Mouse (Mus musculus): ENCODE measurements at regions not wholly inside any gene's neighbourhood (a gene's known extent, or its start where the extent isn't known, plus 50 kb on each side); places are given as distances from the start of the nearest gene placed in this dataset.

- H3K9ac ChIP-seq = no peak overlapping the region
These were observed 139.5 kb upstream of the A530016L24Rik start for GRCm38 (mm10) chr12:112349676-112350318.

GRCm38 (mm10) chr12:112350733-112351132, 138.5 kb upstream of the A530016L24Rik start:
- 19% methylated on average over 9 of the region's 9 CpGs for WGBS
- no peak for ATAC-seq (replicated peaks; ENCODE audit: insufficient number of reproducible peaks, insufficient read depth, low FRiP score, low read depth)
- Histone ChIP-seq H3K9me3 (replicated peaks) (no peaks in the 10 kb centered on the region), H3K27me3 (no peaks in the 10 kb centered on the region; the same call in 1 of the 2 replicates), H3K36me3 (no peaks in the 10 kb centered on the region), H3K27ac (no peak overlapping the region), H3K4me1 (replicated peaks) (peaks cover 26% of the 10 kb centered on the region), H3K4me3 (no peak overlapping the region), H3K9ac (no peak overlapping the region), H3K4me2 (peak overlapping the region; percentile 34; the same call in 1 of the 2 replicates)

More at GRCm38 (mm10) chr12:112349676-112350318, 139.5 kb upstream of the A530016L24Rik start:
- Histone ChIP-seq H3K27ac (peak overlapping the region; percentile 36; the same call in 1 of the 2 replicates), H3K9me3 (replicated peaks) (no peaks in the 10 kb centered on the region), H3K36me3 (no peaks in the 10 kb centered on the region), H3K4me1 (replicated peaks) (peaks cover 34% of the 10 kb centered on the region), H3K4me2 (peak overlapping the region; percentile 34), H3K27me3 (no peaks in the 10 kb centered on the region; the same call in 1 of the 2 replicates), H3K4me3 (no peak overlapping the region)
- ATAC-seq (replicated peaks; ENCODE audit: insufficient number of reproducible peaks, insufficient read depth, low FRiP score, low read depth) = no peak
- WGBS = 27% methylated on average over 17 of the region's 17 CpGs

- H3K4me3 ChIP-seq = no peak overlapping the region
- no peak overlapping the region for H3K27ac ChIP-seq
- no peak overlapping the region for H3K9ac ChIP-seq
- H3K4me2 ChIP-seq = no peak overlapping the region
- H3K27me3 ChIP-seq = no peaks in the 10 kb centered on the region
- H3K36me3 ChIP-seq = no peaks in the 10 kb centered on the region
- ATAC-seq (replicated peaks; ENCODE audit: insufficient number of reproducible peaks, insufficient read depth, low FRiP score, low read depth) = no peak
- H3K9me3 ChIP-seq (replicated peaks) = no peaks in the 10 kb centered on the region; the same call in 1 of the 2 replicates
- H3K4me1 ChIP-seq (replicated peaks) = no peaks in the 10 kb centered on the region
- WGBS = 77% methylated on average over 3 of the region's 3 CpGs
These were observed 125.9 kb upstream of the A530016L24Rik start for GRCm38 (mm10) chr12:112363349-112363748.

GRCm38 (mm10) chr12:112367221-112367620, 122.0 kb upstream of the A530016L24Rik start:
- Histone ChIP-seq H3K36me3 (no peaks in the 10 kb centered on the region), H3K27ac (no peak overlapping the region), H3K9ac (no peak overlapping the region), H3K27me3 (no peaks in the 10 kb centered on the region), H3K4me2 (no peak overlapping the region), H3K4me1 (replicated peaks) (no peaks in the 10 kb centered on the region; the same call in 1 of the 2 replicates), H3K4me3 (no peak overlapping the region), H3K9me3 (replicated peaks) (no peaks in the 10 kb centered on the region; the same call in 1 of the 2 replicates)
- 83% methylated on average over 4 of the region's 4 CpGs for WGBS
- no peak for ATAC-seq (replicated peaks; ENCODE audit: insufficient number of reproducible peaks, insufficient read depth, low FRiP score, low read depth)

GRCm38 (mm10) chr12:112368112-112368511, 121.1 kb upstream of the A530016L24Rik start:
- Histone ChIP-seq H3K9ac (no peak overlapping the region), H3K4me1 (replicated peaks) (no peaks in the 10 kb centered on the region; the same call in 1 of the 2 replicates), H3K27ac (no peak overlapping the region), H3K27me3 (no peaks in the 10 kb centered on the region), H3K4me2 (no peak overlapping the region), H3K9me3 (replicated peaks) (no peaks in the 10 kb centered on the region; the same call in 1 of the 2 replicates), H3K4me3 (no peak overlapping the region), H3K36me3 (no peaks in the 10 kb centered on the region)
- WGBS = 70% methylated on average over 6 of the region's 6 CpGs
- ATAC-seq (replicated peaks; ENCODE audit: insufficient number of reproducible peaks, insufficient read depth, low FRiP score, low read depth) = no peak

DNA sequence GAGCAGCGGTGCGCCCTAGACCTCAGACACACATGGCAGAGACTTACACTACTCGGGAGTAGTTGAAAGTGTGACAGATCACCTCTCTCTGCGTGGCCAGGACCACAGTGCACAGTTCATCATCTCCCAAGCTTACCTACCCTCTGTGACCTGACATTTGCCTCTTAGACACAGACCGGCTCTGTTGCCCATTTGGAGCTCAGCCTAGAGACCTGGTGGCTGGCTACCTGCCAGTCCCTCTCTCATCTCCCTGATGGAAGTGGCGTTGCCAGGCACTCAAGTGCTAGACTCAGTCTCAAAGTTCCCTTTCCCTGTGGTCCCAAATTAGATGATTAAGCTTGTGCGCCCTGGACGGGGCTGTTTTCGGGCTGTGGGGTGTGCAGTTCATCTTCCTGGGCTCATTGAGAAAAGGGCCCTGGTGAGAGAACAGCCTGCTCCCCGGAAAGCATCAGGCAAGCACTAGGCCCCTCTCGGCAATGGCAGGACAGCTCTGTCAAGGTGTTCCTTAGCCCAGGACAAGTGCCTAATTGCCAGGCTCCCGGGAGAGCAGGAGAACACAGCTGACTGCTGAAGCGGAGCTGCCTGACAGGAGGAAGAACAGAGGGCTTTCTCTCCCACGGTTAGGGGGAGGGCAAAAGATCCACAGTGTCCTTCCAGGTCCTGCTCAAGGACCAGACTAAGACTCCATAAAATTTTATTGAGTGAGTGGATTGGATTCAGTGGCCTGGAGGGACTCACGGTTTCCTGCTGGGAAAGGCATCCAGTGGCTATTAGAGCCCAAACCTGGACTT, 119.5 kb upstream of the A530016L24Rik start:
- no peaks in the 10 kb centered on the region; the same call in 1 of the 2 replicates for H3K4me1 ChIP-seq (replicated peaks)
- H3K9me3 ChIP-seq (replicated peaks) = no peaks in the 10 kb centered on the region; the same call in 1 of the 2 replicates
- H3K27ac ChIP-seq = no peak overlapping the region
- no peak overlapping the region for H3K4me3 ChIP-seq
- H3K9ac ChIP-seq = no peak overlapping the region
- H3K27me3 ChIP-seq = no peaks in the 10 kb centered on the region
- no peak overlapping the region for H3K4me2 ChIP-seq
- no peaks in the 10 kb centered on the region for H3K36me3 ChIP-seq
- 56% methylated on average over 15 of the region's 15 CpGs for WGBS
- ATAC-seq (replicated peaks; ENCODE audit: insufficient number of reproducible peaks, insufficient read depth, low FRiP score, low read depth) = no peak

DNA sequence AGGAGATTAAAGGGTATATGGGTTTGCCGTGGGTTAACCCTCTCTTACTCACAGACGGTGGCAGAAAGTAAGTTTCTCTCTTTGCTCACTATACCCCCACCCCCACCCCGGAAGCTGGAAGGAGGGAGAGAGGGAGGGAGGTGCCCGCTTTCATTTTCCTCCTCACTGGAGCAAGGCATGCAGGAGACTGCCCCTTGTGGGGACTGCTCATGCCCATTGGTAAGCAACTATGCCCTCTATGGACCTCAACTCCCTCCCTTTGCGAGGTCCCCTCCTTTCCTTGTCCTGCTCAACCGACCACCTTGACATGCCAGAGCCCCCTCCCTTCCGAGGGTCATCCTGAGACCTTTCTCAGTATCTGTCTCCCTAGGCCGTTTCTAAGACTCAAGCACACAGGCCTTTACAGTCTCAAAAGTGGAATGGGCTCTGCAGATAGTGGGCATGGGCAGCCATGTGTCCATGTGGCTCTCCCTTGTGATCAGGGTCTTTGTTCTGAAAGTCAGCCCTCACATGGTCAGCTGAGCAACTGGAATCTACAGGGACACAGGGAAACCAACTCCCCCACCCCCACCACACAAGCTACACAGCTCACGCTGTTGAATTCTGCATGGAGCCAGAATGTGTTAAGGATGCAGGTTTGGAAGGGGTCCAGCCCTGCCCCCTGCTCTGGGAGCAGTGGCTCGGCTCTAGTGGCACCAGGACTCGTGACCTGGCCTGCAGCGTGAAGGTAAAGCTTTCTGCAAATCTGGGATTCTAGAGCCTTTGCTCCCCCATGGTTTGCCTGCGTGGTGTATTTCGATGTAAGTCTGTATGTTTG, 116.8 kb upstream of the A530016L24Rik start:
- Histone ChIP-seq H3K4me3 (no peak overlapping the region), H3K27me3 (no peaks in the 10 kb centered on the region), H3K27ac (no peak overlapping the region), H3K9me3 (replicated peaks) (no peaks in the 10 kb centered on the region), H3K4me2 (no peak overlapping the region), H3K4me1 (replicated peaks) (no peaks in the 10 kb centered on the region; the same call in 1 of the 2 replicates), H3K36me3 (no peaks in the 10 kb centered on the region), H3K9ac (no peak overlapping the region)
- ATAC-seq (replicated peaks; ENCODE audit: insufficient number of reproducible peaks, insufficient read depth, low FRiP score, low read depth) = no peak
- 73% methylated on average over 14 of the region's 14 CpGs for whole genome bisulfite sequencing

DNA sequence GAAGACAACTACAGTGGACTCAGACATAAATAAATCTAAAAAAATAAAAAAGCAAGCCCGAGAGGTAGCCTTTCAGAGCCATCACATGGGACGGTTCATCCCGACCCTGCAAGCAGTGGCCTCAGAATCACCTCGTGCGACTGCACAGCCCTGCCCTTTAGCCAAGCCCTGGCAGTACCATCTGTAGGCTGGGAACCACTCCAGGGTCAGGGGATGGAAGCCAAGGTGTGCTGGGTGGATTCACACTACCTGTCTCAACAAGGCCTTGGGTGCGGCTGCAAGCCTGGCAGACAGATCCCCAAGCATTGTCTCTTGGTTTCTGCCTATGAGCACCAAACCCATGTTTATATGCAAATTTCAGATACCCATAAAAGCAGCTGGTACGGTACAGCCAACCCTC, 115.3 kb upstream of the A530016L24Rik start:
- H3K36me3 ChIP-seq = no peaks in the 10 kb centered on the region
- H3K4me1 ChIP-seq (replicated peaks) = no peaks in the 10 kb centered on the region; the same call in 1 of the 2 replicates
- H3K27ac ChIP-seq = no peak overlapping the region
- ATAC-seq (replicated peaks; ENCODE audit: insufficient number of reproducible peaks, insufficient read depth, low FRiP score, low read depth) = no peak
- WGBS = 87% methylated on average over 7 of the region's 7 CpGs
- 0 out of 2 replicates have a peak, but pooled peaks cover 3% of the 10 kb centered on the region for H3K27me3 ChIP-seq
- no peak overlapping the region for H3K4me2 ChIP-seq
- no peak overlapping the region for H3K9ac ChIP-seq
- no peak overlapping the region for H3K4me3 ChIP-seq
- no peaks in the 10 kb centered on the region for H3K9me3 ChIP-seq (replicated peaks)

DNA sequence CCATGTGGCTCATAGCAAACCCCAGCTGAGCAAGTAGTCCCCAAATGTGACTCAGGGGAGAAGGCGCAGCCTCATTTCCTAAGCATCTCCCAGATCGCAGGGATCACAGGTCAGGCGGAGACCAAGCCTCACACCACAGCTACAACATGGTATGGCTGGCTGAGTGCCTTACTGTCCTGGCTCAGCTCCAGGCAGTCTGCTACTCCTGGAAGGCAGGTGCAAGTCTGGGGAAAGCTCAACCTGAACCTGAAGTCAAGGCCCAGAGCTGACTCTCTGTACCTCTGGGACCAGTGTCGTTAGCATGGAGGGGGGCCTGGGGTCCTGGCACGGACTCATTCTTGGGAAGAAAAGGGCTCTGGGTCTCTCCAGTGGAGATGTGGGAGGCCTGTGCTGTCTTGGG, 113.0 kb upstream of the A530016L24Rik start:
- Histone ChIP-seq H3K4me2 (no peak overlapping the region), H3K4me1 (replicated peaks) (no peaks in the 10 kb centered on the region), H3K27ac (no peak overlapping the region), H3K27me3 (0 out of 2 replicates have a peak, but pooled peaks cover 3% of the 10 kb centered on the region), H3K4me3 (no peak overlapping the region), H3K9ac (no peak overlapping the region), H3K9me3 (replicated peaks) (no peaks in the 10 kb centered on the region), H3K36me3 (no peaks in the 10 kb centered on the region)
- ATAC-seq (replicated peaks; ENCODE audit: insufficient number of reproducible peaks, insufficient read depth, low FRiP score, low read depth) = no peak
- 76% methylated on average over 5 of the region's 5 CpGs for WGBS

GRCm38 (mm10) chr12:112376701-112377100, 112.5 kb upstream of the A530016L24Rik start:
- H3K36me3 ChIP-seq = no peaks in the 10 kb centered on the region
- no peak overlapping the region for H3K4me2 ChIP-seq
- H3K27me3 ChIP-seq = 0 out of 2 replicates have a peak, but pooled peaks cover 3% of the 10 kb centered on the region
- H3K4me1 ChIP-seq (replicated peaks) = no peaks in the 10 kb centered on the region
- no peak overlapping the region for H3K9ac ChIP-seq
- H3K4me3 ChIP-seq = no peak overlapping the region
- H3K27ac ChIP-seq = no peak overlapping the region
- ATAC-seq (replicated peaks; ENCODE audit: insufficient number of reproducible peaks, insufficient read depth, low FRiP score, low read depth) = no peak
- 80% methylated on average over 8 of the region's 8 CpGs for WGBS
- H3K9me3 ChIP-seq (replicated peaks) = no peaks in the 10 kb centered on the region

Data from heart, embryonic 15.5 days (tissue).